Comparison of ENCODE assay signal across 9 mouse cellular contexts in genomic region chr2:150558568-150558967, GRCm38 (mm10). TPM values are rescaled to one million over a fixed set of nuclear protein-coding genes. Genes with fewer than 3 reads are reported as not detected.
A peak's percentile ranks its signal among the peaks of the same experiment; 100 is the strongest.
DNase-seq lines count a peak whose midpoint lies in the region; ATAC-seq and TF ChIP-seq lines count a peak whose summit lies in the region.
"Had no signal": no experiment of that assay in that cellular context is flagged by ENCODE, and none has a peak within 500 bp of the region (broad histone marks: within the 10 kb centered on the region; RNA-seq: fewer than 3 reads in every experiment).

No protein-coding gene starts in this region.

- no peak for ATAC-seq in limb, embryonic 14.5 days (ENCODE audit: low FRiP score, low read depth)

- H3K4me3 ChIP-seq in limb, embryonic 14.5 days (replicated peaks; ENCODE audit: low read length) = no peak overlapping the region
- H3K4me3 ChIP-seq in limb, embryonic 10.5 days = no peak overlapping the region
- no peak overlapping the region for H3K4me3 ChIP-seq in cortical plate, adult 2 months (ENCODE audit: insufficient read depth, low read length)

- no peaks in the 10 kb centered on the region for H3K27me3 ChIP-seq in limb, embryonic 14.5 days (ENCODE audit: control insufficient read depth, insufficient read depth, low read length)
- H3K27me3 ChIP-seq in limb, embryonic 10.5 days (ENCODE audit: low read depth, poor library complexity, severe bottlenecking) = no peaks in the 10 kb centered on the region

- H3K4me1 ChIP-seq in limb, embryonic 14.5 days (ENCODE audit: control insufficient read depth, insufficient read depth, low read length) = no peaks in the 10 kb centered on the region
- H3K4me1 ChIP-seq in limb, embryonic 10.5 days = no peaks in the 10 kb centered on the region
- no peaks in the 10 kb centered on the region for H3K4me1 ChIP-seq in cortical plate, adult 2 months (ENCODE audit: control insufficient read depth, insufficient read depth, low read length)

- H3K36me3 ChIP-seq in limb, embryonic 14.5 days (ENCODE audit: control insufficient read depth, insufficient read depth, low read length) = no peaks in the 10 kb centered on the region
- no peaks in the 10 kb centered on the region for H3K36me3 ChIP-seq in limb, embryonic 10.5 days

- no peak overlapping the region for H3K4me2 ChIP-seq in limb, embryonic 14.5 days (replicated peaks; ENCODE audit: low read depth, low read length, severe bottlenecking)

- WGBS in limb, embryonic 14.5 days = 58% methylated on average over 3 of the region's 3 CpGs
- 59% methylated on average over 3 of the region's 3 CpGs for whole genome bisulfite sequencing in limb, embryonic 10.5 days

- DNase-seq in adrenal gland, postnatal 10 days = peak; percentile 41
- DNase-seq in adrenal gland, postnatal 25 days = no peak
- DNase-seq in limb, embryonic 14.5 days (ENCODE audit: low spot score) = peak; percentile 5
- DNase-seq in limb, embryonic 10.5 days (ENCODE audit: low spot score) = no peak
- peak; percentile 23 to 58 for DNase-seq in layer of hippocampus, postnatal 14 days (ENCODE audit: low spot score in 2 of 2)
- peak; percentile 29 for DNase-seq in retina, postnatal 1 day
- DNase-seq in testis, postnatal 14 days (ENCODE audit: low spot score) = no peak

- H3K27ac ChIP-seq in limb, embryonic 14.5 days (replicated peaks; ENCODE audit: low read depth, low read length) = no peak overlapping the region
- H3K27ac ChIP-seq in limb, embryonic 10.5 days = no peak overlapping the region
- H3K27ac ChIP-seq in cortical plate, adult 2 months (ENCODE audit: insufficient read depth, low read length) = no peak overlapping the region

- H3K9me3 ChIP-seq in limb, embryonic 14.5 days (ENCODE audit: control insufficient read depth, low read length) = no peaks in the 10 kb centered on the region
- no peaks in the 10 kb centered on the region for H3K9me3 ChIP-seq in limb, embryonic 10.5 days (replicated peaks)

- no peak overlapping the region for H3K9ac ChIP-seq in limb, embryonic 14.5 days (ENCODE audit: low read depth, low read length, severe bottlenecking)

- no peak for TF ChIP-seq POLR2A in limb, embryonic 14.5 days (IDR thresholded peaks at IDR 0.05; ENCODE audit: borderline replicate concordance, extremely low read depth, insufficient read depth, insufficient read length)
- TF ChIP-seq POLR2A in cortical plate, adult 2 months (IDR thresholded peaks at IDR 0.05; ENCODE audit: extremely low read depth, insufficient read depth, low read length) = no peak

- peak; percentile 62 for TF ChIP-seq CTCF in cortical plate, adult 2 months (IDR thresholded peaks at IDR 0.05; ENCODE audit: extremely low read depth, insufficient read depth, low read length)

RNA-seq across cellular contexts. Expression of gene Cst7, which starts 11.6 kb away (rescaled TPM):
- total RNA-seq in adrenal gland, postnatal 10 days (2021) = 1 to 10 TPM in 1 of 2 experiments, under 1 TPM in 1; 0.30 to 1.1 TPM
- total RNA-seq in adrenal gland, postnatal 25 days (2021) = not detected in 2 replicates
- polyA plus RNA-seq in limb, embryonic 14.5 days (2012; rRNA removed) = 1.6 and 1.9 TPM in 2 replicates
- 2.4 and 3.8 TPM in 2 replicates for polyA plus RNA-seq in limb, embryonic 14.5 days (2014; fragmentation: Nextera tagmentation; extraction: Ambion mirVana)
- not detected in 2 replicates for polyA plus RNA-seq in limb, embryonic 10.5 days (2016; fragmentation: Nextera tagmentation; extraction: Ambion mirVana)
- 0.21 and 0.42 TPM in 2 replicates for polyA plus RNA-seq in cortical plate, adult 2 months (2012; rRNA removed)
- not detected for total RNA-seq in layer of hippocampus, postnatal 14 days (2021)
- polyA plus RNA-seq: C2C12 had no signal

RNA-seq across cellular contexts. Expression of gene Apmap, which starts 49.8 kb away (rescaled TPM):
- total RNA-seq in adrenal gland, postnatal 10 days (2021) = 100 to 1,000 TPM; 145 to 167 TPM
- total RNA-seq in adrenal gland, postnatal 25 days (2021) = 115 and 122 TPM in 2 replicates
- polyA plus RNA-seq in limb, embryonic 14.5 days (2012; rRNA removed) = 39.2 and 39.5 TPM in 2 replicates
- polyA plus RNA-seq in limb, embryonic 14.5 days (2014; fragmentation: Nextera tagmentation; extraction: Ambion mirVana) = 30.9 and 31.6 TPM in 2 replicates
- 26.6 and 28.9 TPM in 2 replicates for polyA plus RNA-seq in limb, embryonic 10.5 days (2016; fragmentation: Nextera tagmentation; extraction: Ambion mirVana)
- 59.1 and 66.9 TPM in 2 replicates for polyA plus RNA-seq in cortical plate, adult 2 months (2012; rRNA removed)
- 10 to 100 TPM; 55.4 to 59.9 TPM for total RNA-seq in layer of hippocampus, postnatal 14 days (2021)

Comparison
In these comparisons a context has a peak if more than half of its experiments do, and no peak if none do; other contexts are left out.
1. DNase-seq: peak in adrenal gland, postnatal 10 days (single experiment), limb, embryonic 14.5 days (single experiment), layer of hippocampus, postnatal 14 days (2 of 2) and retina, postnatal 1 day (single experiment); none in adrenal gland, postnatal 25 days (single experiment), limb, embryonic 10.5 days (single experiment) and testis, postnatal 14 days (single experiment).